Mouse (Mus musculus) adrenal gland, postnatal 4 days (tissue): ENCODE data around the gene Hgf. TPM values are rescaled to one million over a fixed set of nuclear protein-coding genes. Genes with fewer than 3 reads are reported as not detected.

ENCODE experiments used
- DNase-seq, 2 experiments: peaks; one replicate each; pipeline ENCODE4 v3.0.0; 2021 to 2022; ENCODE audit warnings: low spot score in 2 of 2, mixed read lengths in 2 of 2
- long read RNA-seq, 2 experiments: library from polyadenylated mRNA; stranded (forward); transcript quantifications; one replicate each; pipeline ENCODE4 v2.0.0; 2021
- total RNA-seq, 2 experiments: library from RNA; stranded (reverse); gene quantifications; 2 replicates each; pipeline ENCODE4 v1.2.3; 2021

The Hgf gene
- total RNA-seq: 1 to 10 TPM; 1.4 to 3.0 TPM
- long read RNA-seq, experiment 1: 0 reads
- long read RNA-seq, experiment 2: 0 reads

DNA sequence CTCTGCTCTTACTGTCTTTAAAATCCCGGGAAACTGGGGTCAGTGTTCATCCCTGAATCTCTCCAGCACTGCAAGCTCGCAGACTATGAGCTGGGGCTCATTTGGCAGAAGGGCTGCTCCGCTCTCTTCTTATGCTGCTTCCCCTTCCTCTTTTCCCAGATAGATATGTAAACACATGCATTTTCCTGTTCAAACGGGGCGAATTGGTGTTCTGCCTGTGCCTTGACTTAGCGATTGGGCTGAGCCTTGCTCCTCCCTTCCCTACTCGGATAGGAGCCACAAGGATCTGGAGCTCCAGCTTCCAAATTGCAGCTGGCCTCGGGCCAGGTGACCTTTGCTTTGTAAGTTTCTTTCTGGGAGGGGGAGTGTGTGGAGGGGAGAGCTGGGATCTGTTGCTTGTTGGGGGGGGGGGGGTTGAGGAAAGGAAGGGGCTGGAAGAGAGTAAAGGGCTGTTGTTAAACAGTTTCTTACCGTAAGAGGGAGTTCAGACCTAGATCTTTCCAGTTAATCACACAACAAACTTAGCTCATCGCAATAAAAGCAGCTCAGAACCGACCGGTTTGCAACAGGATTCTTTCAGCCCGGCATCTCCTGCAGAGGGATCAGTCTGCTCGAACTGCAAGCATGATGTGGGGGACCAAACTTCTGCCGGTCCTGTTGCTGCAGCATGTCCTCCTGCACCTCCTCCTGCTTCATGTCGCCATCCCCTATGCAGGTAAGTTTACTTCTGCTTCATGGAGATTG lies at the start of gene Hgf:
Gene Hgf, plus strand, starts transcription at position 192 of the 744 bp plus-strand sequence.
- DNase-seq: peak in 1 of 2 experiments; percentile 9

DNA sequence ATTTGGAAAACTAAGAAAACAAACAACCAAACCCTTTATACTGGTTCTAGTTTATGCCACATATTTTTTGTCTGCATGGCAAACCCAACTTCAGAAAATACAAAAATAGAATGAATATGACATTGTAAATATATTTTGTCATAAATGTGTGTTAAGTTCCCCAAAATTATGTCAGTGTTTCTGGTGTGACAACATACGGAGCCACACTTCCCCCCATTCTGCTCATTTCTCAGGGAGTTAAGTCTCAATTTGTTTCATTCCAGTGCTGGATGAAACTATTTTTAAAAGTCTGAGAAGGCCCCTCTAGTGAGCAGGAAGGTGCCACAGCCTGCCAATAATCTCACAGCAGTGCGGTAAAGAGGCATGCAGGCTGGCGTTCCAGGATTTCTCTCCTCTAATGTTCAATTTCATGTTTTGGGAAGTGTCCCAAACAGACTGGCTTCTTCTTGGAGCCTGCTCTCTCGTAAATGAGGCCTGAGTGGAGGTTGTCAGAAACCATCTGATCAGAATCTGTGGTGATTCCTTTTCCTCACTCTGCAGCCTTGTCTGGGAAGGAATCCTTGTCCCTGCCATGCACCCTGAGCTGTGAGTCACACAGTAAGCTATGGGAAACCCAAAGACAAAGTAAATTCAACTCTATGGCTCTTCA lies 46.5 kb upstream of the Hgf start:
- DNase-seq: no peak

DNA sequence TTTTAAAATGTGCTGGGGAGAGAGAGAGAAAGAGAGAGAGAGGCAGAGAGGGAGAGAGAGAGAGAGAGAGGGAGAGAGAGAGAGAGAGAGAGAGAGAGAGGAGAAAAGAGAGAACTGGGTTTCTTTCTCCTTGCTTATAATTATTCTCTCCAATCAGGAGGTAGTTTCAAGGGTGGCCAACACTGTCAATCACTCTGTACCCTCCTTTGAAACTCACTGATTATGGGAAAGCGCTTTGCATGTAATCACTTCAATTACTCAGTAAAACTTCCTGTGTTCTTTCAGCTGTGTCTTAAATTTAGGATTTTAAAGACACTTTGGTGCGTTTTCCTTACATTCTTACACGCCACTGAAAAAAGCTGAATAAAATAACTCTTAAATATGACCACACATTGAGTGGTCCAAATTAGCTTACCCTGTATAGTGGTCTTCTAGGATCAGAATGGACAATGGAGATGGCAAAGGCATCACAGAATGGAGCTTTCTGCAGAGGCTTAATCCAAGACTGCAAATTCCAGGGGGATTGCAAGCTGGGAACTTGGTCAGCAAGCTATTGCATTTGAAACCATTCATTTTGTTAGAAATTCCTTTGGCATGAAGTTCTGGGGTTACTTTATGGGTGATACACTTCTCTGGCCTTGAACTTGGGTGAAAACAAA lies 21.5 kb upstream of the Hgf start:
- DNase-seq: no peak

DNA sequence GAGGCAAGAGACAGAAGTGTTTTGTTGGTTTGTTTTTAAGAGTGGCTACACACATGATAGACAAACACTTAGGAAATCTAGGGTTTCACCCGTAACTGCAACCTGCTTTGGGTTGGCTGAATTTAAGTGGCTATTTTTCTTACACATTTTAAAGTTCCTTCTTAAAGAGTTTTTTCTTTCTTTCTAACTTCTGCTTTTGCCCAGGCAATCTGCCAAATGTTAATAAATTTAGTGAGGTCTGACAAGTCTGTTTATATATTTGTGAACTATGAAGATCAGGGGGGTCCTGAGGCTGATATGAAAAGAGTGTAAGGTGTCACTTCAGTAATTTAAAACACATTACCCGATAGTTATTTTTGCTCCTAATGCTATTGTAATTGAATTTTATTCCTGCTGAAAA lies 15.2 kb upstream of the Hgf start:
- no peak for DNase-seq

DNA sequence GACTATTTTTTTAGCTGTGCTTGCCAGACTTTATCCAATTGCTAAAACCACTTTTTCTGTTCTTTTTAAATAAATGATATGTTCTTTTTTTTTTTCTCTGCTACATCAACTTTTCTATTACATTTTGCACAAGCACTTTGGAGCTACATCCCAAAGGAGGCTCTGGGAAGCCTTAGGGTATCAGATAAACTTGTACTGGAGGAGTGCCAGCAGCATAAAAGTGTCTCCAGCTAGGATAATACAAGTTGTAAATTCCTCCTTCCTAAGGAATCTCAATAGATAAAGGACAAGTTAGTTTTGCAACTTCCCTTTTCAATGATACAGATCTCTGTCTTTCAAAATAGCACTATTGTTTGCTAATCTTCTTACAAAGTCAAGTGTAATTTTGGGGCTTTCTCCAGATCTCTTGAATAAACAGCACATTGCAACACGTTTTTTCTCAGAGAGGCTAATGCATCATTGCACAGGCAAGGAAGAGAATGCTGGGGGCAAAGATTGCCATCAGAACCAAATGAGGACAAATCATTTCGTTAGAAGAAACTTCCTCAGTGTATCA lies 11.7 kb upstream of the Hgf start:
- DNase-seq: no peak

DNA sequence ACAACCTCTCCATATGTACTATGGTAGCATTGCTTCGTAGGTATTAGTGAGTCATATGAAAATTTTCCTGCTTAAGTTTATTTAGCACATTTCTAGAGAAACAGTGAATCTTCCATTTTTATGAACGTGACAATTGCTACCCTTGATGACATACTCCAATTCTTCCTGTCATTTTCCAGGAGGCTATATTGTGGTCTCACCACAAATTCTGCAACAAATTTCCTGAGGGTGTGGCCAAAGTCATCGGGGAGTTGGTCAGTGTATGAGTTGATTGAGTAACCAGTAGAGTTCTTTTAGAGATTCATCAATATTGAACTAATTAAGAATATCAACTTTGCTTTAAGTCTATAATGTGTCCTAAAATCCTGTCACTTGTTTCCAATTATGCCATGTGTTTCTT lies 5.8 kb upstream of the Hgf start:
- DNase-seq: no peak

DNA sequence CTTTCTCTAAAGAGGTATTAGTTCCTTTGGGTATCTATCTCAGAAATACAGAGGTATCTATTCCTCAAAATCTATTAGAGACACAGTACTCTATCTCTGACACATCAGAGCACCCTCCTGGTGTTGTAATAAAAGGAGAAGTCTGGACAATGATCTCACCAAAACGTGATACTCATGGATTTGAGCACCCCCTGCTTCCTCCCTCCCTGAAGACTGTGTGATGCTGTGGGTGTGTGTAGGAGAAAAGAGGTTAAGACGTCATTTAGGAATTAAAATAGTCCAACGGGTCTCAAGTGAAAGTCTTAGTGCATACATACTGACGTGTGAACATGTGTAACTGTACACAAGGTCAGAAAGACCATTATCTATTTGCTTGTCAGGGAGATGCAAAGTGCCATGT lies 648 bp upstream of the Hgf start:
- no peak for DNase-seq

DNA sequence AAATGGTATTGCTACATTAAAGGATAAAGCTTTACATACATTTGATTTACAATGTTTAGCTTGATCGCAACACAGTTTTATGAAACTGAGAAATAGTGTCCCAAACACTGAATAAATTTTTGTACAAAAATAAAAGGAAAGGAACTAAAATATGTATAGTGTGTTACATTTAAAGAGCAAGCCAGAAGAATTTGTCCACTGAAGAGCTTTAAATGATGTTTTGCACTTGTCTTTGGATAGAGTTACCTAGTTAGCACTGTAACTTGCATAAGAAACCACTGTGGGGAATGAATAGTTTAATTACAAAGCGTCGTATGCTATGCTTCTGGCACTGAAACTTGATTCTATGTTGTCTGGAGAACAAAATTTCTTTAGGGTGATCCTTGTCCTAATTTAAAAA lies 7.0 kb downstream of the Hgf start:
- DNase-seq: no peak

DNA sequence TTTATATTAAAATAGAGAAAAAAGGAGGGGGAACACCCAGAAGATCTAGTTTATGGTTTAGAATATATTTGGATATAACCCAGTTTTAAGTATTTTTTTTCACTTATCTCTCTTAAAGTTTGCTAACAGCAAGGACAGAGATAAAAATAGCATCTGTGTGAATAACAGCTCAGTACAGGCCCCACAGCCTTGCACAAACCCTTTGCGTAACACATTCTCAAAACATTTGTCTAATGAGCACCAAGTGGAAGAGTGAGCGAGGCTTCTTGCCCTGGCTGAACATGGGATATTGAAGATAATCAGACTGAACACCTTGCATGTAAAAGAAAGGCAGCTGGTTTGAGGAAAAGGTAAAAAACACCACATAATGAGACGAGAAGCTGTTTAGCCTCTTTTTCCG lies 15.7 kb downstream of the Hgf start:
- no peak for DNase-seq

DNA sequence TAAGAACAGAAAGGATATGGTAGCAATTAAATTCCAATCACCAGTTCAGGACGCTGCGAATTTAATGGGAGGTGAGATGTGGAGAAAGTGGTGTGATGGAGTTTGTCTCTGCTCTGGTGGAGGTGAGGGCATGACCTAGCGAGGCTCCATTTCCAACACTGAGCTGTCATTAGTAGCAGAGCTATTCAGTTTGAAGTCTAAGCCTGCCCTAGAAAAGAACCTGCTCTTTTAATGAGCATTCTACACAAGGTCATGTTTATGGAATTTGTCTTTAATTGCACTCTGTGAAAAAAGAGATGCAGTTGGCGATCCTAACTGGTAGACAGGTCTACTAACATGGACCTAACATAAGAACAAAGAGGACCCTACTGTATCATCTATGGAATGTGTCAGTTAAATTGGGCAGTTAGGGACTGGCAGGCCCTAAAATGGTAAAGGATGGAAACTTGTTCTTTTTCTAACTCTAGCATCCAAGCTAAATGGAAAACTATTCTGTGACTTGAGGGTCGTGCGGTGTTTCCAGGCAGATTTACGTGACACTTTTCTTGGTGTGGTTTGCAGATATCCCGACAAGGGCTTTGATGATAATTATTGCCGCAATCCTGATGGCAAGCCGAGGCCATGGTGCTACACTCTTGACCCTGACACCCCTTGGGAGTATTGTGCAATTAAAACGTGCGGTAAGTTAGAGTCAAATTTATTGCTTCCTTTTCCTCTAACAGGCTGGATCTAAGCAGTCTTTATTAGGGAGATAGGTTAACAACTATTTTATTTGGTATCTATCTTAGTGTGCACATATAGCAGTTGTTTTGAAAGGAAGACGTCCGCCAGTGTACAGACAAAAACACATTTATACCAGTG lies 24.8 kb downstream of the Hgf start:
- DNase-seq: no peak

DNA sequence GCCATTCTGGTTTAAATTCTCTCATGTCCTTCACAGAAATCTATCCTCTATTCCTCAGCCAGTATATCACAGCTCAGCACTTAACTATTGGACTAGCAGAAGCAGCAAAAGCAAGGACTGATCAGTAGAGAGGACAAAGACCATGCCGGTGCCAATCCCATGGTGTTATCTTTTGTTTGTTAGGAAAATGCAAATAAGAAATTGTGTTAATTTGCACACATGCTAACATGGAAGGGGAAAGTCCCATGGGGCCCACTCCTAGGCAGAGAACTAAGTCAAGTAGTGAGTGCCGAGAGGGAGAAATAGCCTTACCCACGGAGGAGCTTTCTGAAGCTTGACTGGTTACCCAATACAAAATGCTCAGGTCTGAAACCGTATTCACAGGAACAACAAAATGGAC lies 42.4 kb downstream of the Hgf start:
- no peak for DNase-seq

DNA sequence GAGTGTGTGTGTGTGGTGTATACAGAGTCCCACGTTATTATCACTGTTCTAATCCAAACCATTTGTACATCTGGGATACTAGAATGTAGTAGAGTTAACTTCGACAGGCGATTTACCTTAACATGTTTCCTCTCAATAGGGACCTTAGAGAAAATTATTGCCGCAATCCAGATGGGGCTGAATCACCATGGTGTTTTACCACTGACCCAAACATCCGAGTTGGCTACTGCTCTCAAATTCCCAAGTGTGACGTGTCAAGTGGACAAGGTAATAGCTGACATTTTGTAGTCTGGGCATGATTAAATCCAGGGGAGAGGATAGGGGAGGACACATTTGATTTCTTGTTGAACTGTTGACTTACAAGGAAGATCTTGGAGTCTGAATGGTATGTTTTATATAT lies 44.7 kb downstream of the Hgf start:
- DNase-seq: no peak

DNA sequence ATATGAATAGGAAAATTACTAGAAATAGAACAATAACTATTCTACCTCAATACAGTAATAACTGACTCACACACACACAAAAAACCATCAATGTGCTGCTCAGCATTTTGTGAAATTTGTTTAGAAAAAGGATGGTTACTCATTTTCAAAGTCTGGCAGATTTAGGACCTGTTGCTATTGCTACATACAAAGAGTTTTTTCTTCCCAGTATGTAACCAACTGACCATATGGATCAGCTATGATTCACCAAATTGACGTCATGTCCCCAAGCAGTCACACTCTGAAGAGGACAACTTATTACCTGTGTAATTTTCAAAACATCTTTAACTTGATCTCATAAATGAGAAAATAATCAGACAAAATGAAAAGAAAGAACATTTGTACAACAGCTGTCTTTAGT lies 48.2 kb downstream of the Hgf start:
- no peak for DNase-seq

DNA sequence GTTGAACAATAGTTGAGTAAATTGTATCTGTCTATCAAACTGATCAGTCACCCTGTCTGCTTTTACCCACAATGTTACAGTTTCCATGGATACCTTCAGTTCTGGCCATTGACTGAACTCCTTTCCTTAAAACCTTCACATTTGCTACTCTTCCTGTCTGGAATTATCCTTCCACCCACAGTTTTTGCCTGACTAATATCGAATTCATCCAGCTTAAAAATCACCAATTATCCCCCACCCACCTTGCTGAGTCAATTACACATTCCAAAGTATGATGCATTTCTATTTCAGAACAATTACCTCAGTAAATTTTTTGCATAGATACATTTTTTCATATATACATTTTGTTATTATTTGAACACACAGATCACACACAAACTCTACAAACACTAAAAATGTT lies 79.7 kb downstream of the Hgf start:
- no peak for DNase-seq

DNA sequence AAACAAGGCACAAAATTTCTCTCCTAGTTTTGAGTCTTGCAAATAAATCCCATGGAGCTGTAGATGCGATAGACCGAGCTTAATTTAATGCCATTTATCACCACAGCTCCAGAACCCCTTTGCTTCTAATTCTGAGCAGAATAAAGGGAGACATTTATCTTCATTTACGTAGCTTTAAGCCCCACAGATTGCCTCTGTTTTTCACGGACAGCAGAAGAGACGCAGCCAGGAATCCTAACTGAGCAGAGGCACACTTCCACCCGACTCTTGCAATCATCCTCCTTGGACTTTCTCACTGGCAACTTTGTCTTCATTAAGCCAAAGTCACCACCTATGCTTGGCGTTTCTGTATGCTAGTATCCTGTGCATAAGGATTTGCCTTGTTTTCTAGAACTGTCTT lies 93.1 kb downstream of the Hgf start:
- DNase-seq: no peak

DNA sequence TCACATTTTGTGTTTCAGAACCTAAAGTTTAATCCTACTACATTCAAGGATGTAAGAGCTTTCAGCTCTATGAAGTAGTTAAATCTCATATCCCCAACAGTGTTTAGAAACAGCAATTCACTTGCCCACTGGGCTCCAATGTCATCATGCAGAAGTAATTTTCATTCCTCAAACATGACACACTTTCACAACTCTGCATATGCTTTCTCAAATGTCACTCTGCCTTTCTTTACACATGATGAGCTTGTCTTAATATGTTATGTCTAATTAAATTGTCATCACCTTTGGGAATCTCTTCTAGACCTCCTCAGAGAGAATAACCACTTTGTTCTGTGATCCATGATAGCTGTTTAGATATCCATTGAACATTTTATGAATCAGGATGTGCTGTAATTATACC lies 94.4 kb downstream of the Hgf start:
- DNase-seq: no peak

DNA sequence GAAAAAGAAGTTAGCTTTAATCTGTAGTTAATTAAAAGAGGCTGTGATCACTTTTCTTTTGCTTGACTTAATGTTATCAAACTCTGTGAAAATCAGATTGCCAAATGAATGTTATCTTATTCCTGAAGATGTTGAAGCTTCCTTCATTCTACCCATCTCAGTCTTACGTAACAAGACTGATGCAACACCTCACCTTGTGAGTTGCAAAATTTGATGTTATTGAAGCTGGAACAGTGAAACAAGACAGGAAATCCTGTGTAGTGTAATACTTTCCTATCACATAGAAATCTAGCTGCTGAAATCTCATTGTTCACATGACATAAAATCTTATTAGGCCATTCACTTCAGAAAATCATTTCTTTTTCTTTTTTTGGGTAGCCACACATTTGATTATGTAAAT lies 96.9 kb downstream of the Hgf start:
- DNase-seq: no peak

DNA sequence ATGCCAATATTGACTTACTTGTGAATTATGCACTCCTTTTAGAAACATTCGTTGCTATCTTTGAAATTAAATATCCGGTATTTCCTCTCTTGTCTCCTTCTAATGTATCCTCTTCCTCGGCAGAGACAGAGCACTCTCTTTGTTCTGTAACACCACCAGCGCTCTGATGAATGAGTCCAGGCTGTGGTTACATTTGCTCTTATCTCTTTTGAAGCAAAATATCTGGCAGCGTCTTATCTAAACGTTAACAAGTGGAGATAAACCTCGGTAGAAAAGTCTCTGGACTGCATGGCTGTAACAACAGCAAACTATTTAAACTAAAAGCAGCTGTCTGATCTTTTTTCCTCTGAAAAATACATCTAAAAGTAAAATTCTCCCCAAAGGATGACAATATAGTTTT lies 100.7 kb downstream of the Hgf start:
- DNase-seq: no peak
